ENCODE assay signal across 10 mouse cellular contexts in genomic region chr4:134018038-134018778, GRCm38 (mm10). TPM values are rescaled to one million over a fixed set of nuclear protein-coding genes. Genes with fewer than 3 reads are reported as not detected.
DNase-seq lines count a peak whose midpoint lies in the region; ATAC-seq lines count a peak whose summit lies in the region.
"Had no signal": no experiment of that assay in that cellular context is flagged by ENCODE, and none has a peak within 500 bp of the region (broad histone marks: within the 10 kb centered on the region; RNA-seq: fewer than 3 reads in every experiment).

No protein-coding gene starts in this region.

- peak overlapping the region; percentile 82 for H3K27ac ChIP-seq in heart, embryonic 10.5 days
- no peak overlapping the region for H3K27ac ChIP-seq in hindbrain, embryonic 15.5 days (replicated peaks)
- H3K27ac ChIP-seq in midbrain, embryonic 11.5 days (ENCODE audit: low read depth, low read length): peak overlapping the region; percentile 83

- ATAC-seq in hindbrain, embryonic 15.5 days (ENCODE audit: low FRiP score, low read depth): no peak
- ATAC-seq in midbrain, embryonic 11.5 days (ENCODE audit: low FRiP score): peak; percentile 26; the same call in 1 of the 2 replicates

- peak overlapping the region; percentile 63 for H3K4me3 ChIP-seq in heart, embryonic 10.5 days
- H3K4me3 ChIP-seq in hindbrain, embryonic 15.5 days: peak overlapping the region; percentile 36
- peak overlapping the region; percentile 61 for H3K4me3 ChIP-seq in midbrain, embryonic 11.5 days (ENCODE audit: low read depth, low read length)

- no peaks in the 10 kb centered on the region for H3K27me3 ChIP-seq in heart, embryonic 10.5 days (ENCODE audit: insufficient read depth, poor library complexity, severe bottlenecking)
- peaks cover 25% of the 10 kb centered on the region for H3K27me3 ChIP-seq in hindbrain, embryonic 15.5 days
- H3K27me3 ChIP-seq in midbrain, embryonic 11.5 days (ENCODE audit: control insufficient read depth, insufficient read depth, low read length): no peaks in the 10 kb centered on the region

- under 1% methylated on average over 46 of the region's 46 CpGs for WGBS in heart, embryonic 10.5 days
- under 1% methylated on average over 46 of the region's 46 CpGs for WGBS in hindbrain, embryonic 15.5 days
- WGBS in midbrain, embryonic 11.5 days: under 1% methylated on average over 46 of the region's 46 CpGs

- no peaks in the 10 kb centered on the region for H3K9me3 ChIP-seq in heart, embryonic 10.5 days
- H3K9me3 ChIP-seq in hindbrain, embryonic 15.5 days: no peaks in the 10 kb centered on the region
- H3K9me3 ChIP-seq in midbrain, embryonic 11.5 days (ENCODE audit: control insufficient read depth, low read length): no peaks in the 10 kb centered on the region

- no peaks in the 10 kb centered on the region for H3K36me3 ChIP-seq in heart, embryonic 10.5 days
- no peaks in the 10 kb centered on the region for H3K36me3 ChIP-seq in hindbrain, embryonic 15.5 days
- H3K36me3 ChIP-seq in midbrain, embryonic 11.5 days (ENCODE audit: control insufficient read depth, insufficient read depth, low read length): no peaks in the 10 kb centered on the region

- H3K4me2 ChIP-seq in hindbrain, embryonic 15.5 days: peak overlapping the region; percentile 62
- peak overlapping the region; percentile 80 for H3K4me2 ChIP-seq in midbrain, embryonic 11.5 days

- H3K9ac ChIP-seq in hindbrain, embryonic 15.5 days: 0 out of 2 replicates have a peak overlapping the region, but pooled peaks have one; percentile 19
- H3K9ac ChIP-seq in midbrain, embryonic 11.5 days (ENCODE audit: low read length): peak overlapping the region; percentile 71

- no peak for DNase-seq in heart, embryonic 10.5 days (ENCODE audit: low spot score)
- DNase-seq in heart, postnatal 4 days: no peak
- DNase-seq in embryo, embryonic 10 days (ENCODE audit: low spot score): peak; percentile 75
- DNase-seq in midbrain, embryonic 11.5 days (ENCODE audit: low spot score, missing footprints): peak; percentile 95
- DNase-seq in layer of hippocampus, adult 18-20 months (ENCODE audit: low spot score in 2 of 2): no peak
- DNase-seq in layer of hippocampus, adult 11-12 months (ENCODE audit: low spot score): no peak
- no peak for DNase-seq in cerebellum, adult 9-10 months
- DNase-seq: lung, postnatal 4 days had no signal

- H3K4me1 ChIP-seq in heart, embryonic 10.5 days: peaks cover 55% of the 10 kb centered on the region
- peaks cover 33% of the 10 kb centered on the region for H3K4me1 ChIP-seq in hindbrain, embryonic 15.5 days (replicated peaks)
- H3K4me1 ChIP-seq in midbrain, embryonic 11.5 days (ENCODE audit: control insufficient read depth, insufficient read depth, low read length): peaks cover 54% of the 10 kb centered on the region

RNA-seq across cellular contexts. Expression of gene Lin28a, which starts 0.4 kb away (rescaled TPM):
- 4.4 and 12.4 TPM in 2 replicates for polyA plus RNA-seq in heart, embryonic 10.5 days (2016; fragmentation: Nextera tagmentation; extraction: Ambion mirVana)
- under 1 TPM; 0.27 to 0.29 TPM for total RNA-seq in heart, postnatal 4 days (2021)
- 0.16 and 0.22 TPM in 2 replicates for polyA plus RNA-seq in hindbrain, embryonic 15.5 days (2015; fragmentation: Nextera tagmentation; extraction: Ambion mirVana)
- 4.7 and 5.6 TPM in 2 replicates for polyA plus RNA-seq in midbrain, embryonic 11.5 days (2014; fragmentation: Nextera tagmentation; extraction: Ambion mirVana)
- total RNA-seq in layer of hippocampus, adult 18-20 months (2021): not detected

RNA-seq across cellular contexts. Expression of gene Dhdds, which starts 17.5 kb away (rescaled TPM):
- polyA plus RNA-seq in heart, embryonic 10.5 days (2016; fragmentation: Nextera tagmentation; extraction: Ambion mirVana): 34.1 and 39.0 TPM in 2 replicates
- total RNA-seq in heart, postnatal 4 days (2021): 10 to 100 TPM; 39.1 to 40.7 TPM
- 44.0 and 46.0 TPM in 2 replicates for polyA plus RNA-seq in hindbrain, embryonic 15.5 days (2015; fragmentation: Nextera tagmentation; extraction: Ambion mirVana)
- polyA plus RNA-seq in midbrain, embryonic 11.5 days (2014; fragmentation: Nextera tagmentation; extraction: Ambion mirVana): 38.9 and 42.4 TPM in 2 replicates
- 10 to 100 TPM; 56.6 to 61.9 TPM for total RNA-seq in layer of hippocampus, adult 18-20 months (2021)

RNA-seq across cellular contexts. Expression of gene Zfp683, which starts 35.4 kb away (rescaled TPM):
- polyA plus RNA-seq in heart, embryonic 10.5 days (2016; fragmentation: Nextera tagmentation; extraction: Ambion mirVana): not detected in 2 replicates
- not detected for total RNA-seq in heart, postnatal 4 days (2021)
- polyA plus RNA-seq in hindbrain, embryonic 15.5 days (2015; fragmentation: Nextera tagmentation; extraction: Ambion mirVana): not detected in 2 replicates
- polyA plus RNA-seq in midbrain, embryonic 11.5 days (2014; fragmentation: Nextera tagmentation; extraction: Ambion mirVana): not detected in 2 replicates
- not detected for total RNA-seq in layer of hippocampus, adult 18-20 months (2021)
- total RNA-seq: gastrocnemius, adult 18-20 months had no signal

RNA-seq across cellular contexts. Expression of gene Crybg2, which starts 42.4 kb away (rescaled TPM):
- polyA plus RNA-seq in heart, embryonic 10.5 days (2016; fragmentation: Nextera tagmentation; extraction: Ambion mirVana): 0.78 and 2.7 TPM in 2 replicates
- total RNA-seq in heart, postnatal 4 days (2021): not detected
- 4.3 and 4.6 TPM in 2 replicates for polyA plus RNA-seq in hindbrain, embryonic 15.5 days (2015; fragmentation: Nextera tagmentation; extraction: Ambion mirVana)
- 0.89 and 0.98 TPM in 2 replicates for polyA plus RNA-seq in midbrain, embryonic 11.5 days (2014; fragmentation: Nextera tagmentation; extraction: Ambion mirVana)
- total RNA-seq in layer of hippocampus, adult 18-20 months (2021): 1 to 10 TPM; 2.1 to 4.2 TPM

RNA-seq across cellular contexts. Expression of gene Hmgn2, which starts 49.8 kb away (rescaled TPM):
- polyA plus RNA-seq in heart, embryonic 10.5 days (2016; fragmentation: Nextera tagmentation; extraction: Ambion mirVana): 2,048 and 2,274 TPM in 2 replicates
- total RNA-seq in heart, postnatal 4 days (2021): 100 to 1,000 TPM; 484 to 489 TPM
- 1,020 and 1,026 TPM in 2 replicates for polyA plus RNA-seq in hindbrain, embryonic 15.5 days (2015; fragmentation: Nextera tagmentation; extraction: Ambion mirVana)
- 4,130 and 4,246 TPM in 2 replicates for polyA plus RNA-seq in midbrain, embryonic 11.5 days (2014; fragmentation: Nextera tagmentation; extraction: Ambion mirVana)
- total RNA-seq in layer of hippocampus, adult 18-20 months (2021): 100 to 1,000 TPM in 1 of 2 experiments, 10 to 100 TPM in 1; 98.1 to 114 TPM

Comparison
In these comparisons a context has a peak if more than half of its experiments do, and no peak if none do; other contexts are left out.
1. DNase-seq: peak in embryo, embryonic 10 days (single experiment) and midbrain, embryonic 11.5 days (single experiment); none in heart, embryonic 10.5 days (single experiment), heart, postnatal 4 days (single experiment), layer of hippocampus, adult 18-20 months (0 of 2), layer of hippocampus, adult 11-12 months (single experiment) and cerebellum, adult 9-10 months (single experiment).
2. Peak in every context shown above with its lines, with median percentiles within 50 percentile points of each other: H3K4me3 ChIP-seq.